Mouse (Mus musculus): ENCODE measurements around the gene A630076J17Rik.

DNA sequence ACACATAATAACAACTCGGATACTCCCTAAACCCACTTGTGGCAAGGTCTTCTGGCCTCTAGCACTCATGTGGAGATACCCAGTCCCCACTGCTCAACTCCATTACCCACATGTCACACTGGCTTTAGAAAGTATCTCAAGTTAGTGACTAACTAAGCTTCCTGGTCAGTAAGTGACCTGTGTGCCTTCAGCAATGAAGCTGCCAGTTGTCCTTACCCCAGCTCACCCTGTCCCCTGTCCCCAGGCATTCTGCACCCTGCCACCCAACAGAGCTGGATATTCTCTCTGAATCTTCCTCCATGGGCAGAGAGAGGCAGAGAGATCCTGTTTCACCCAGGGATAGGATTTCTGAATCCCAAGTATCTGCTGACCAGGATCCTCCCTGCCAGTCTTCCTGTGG is 47.7 kb upstream of the A630076J17Rik start, which contains the start of gene Kcna10:
- no peak for TF ChIP-seq CTCF (conservative IDR thresholded peaks at IDR 0.05; ENCODE audit: insufficient read depth, insufficient read length, low read depth, low read length)
- no peak for TF ChIP-seq POLR2A (IDR thresholded peaks at IDR 0.05; ENCODE audit: low read depth, low read length)
